Mouse (Mus musculus) retina, postnatal 1 day (tissue): ENCODE data around the gene Brs3.
A peak's percentile ranks its signal among the peaks of the same experiment; 100 is the strongest.

Experiments used
- DNase-seq: peaks from one replicate; pipeline ENCODE4 v3.0.0-alpha.2; 2012

The Brs3 gene

DNA sequence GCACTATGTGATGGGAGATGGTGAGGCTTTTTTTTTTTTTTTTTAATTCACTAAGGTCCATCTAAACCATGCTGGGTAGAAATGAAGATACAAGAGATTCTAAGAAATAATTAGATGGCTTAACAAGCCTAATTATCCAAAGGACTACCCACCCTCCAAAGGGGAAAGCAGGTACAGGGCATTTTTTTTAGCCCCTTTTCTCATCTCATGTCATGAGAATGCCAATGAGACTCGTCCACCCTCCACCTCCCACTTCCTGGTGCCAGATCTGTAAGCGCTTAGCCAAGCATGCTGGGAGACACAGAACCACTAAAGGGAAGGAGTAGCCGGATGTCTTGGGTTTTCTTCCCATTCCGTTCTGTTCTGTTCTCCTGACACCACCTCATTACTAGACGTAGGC is at the start of gene Brs3:
Gene Brs3 (plus strand): TSS at position 301 of the 400 bp plus-strand sequence.
- DNase-seq, result no peak

DNA sequence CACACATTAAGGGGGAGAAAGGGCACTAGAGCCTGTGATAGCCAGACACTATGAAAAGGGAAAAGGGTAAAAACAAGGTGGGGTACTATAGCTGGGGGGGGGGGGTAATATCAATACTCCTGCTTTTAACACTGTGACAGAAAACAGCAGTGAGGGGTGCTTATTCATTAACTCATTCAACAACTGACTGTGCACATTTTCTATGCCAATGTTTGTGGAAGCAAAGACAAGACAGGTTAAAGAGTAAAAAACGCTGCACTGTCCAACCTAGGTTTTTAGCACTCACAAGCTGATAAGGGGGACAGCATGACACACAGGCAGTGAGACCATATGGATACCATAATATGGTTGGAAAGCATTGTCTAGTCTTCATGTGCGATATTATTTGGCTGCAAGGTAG is 30.0 kb upstream of the Brs3 start:
- no peak for DNase-seq

GRCm38 (mm10) chrX:57043869-57044268 is 995 bp downstream of the Brs3 start:
- no peak for DNase-seq

GRCm38 (mm10) chrX:57052848-57053173 is 9.9 kb downstream of the Brs3 start:
- no peak for DNase-seq

- peak; percentile 91 for DNase-seq
These were observed 10.5 kb downstream of the Brs3 start, which contains the start of gene Htatsf1 for GRCm38 (mm10) chrX:57053174-57053992. TSS of gene Htatsf1 (plus strand) at chrX:57053583.

DNA sequence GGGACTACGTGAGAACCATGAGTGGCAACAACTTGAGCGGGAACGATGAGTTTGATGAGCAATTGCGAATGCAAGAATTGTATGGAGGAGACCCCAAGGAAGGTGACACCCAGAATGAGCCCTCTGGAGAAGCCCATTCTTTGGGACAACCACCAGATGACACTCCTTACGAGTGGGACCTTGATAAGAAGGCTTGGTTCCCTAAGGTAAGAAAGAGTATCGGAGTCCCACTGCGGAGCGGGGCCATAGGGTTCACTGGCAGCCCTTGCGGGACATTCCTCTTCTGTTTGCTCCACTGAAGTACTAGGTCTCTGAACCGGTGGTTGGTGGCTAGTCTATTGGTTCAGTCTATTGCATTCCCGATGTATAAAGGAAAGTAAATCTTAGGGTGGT is 11.1 kb downstream of the Brs3 start:
- no peak for DNase-seq

GRCm38 (mm10) chrX:57081496-57081895 is 38.6 kb downstream of the Brs3 start:
- no peak for DNase-seq

- DNase-seq, result no peak
These were observed 44.9 kb downstream of the Brs3 start, which contains the start of gene Vgll1 for GRCm38 (mm10) chrX:57087806-57088205. TSS of gene Vgll1 (plus strand) at chrX:57088106.
